Mouse (Mus musculus): ENCODE results near the gene Plpp6. TPM values are rescaled to one million over a fixed set of nuclear protein-coding genes. Genes with fewer than 3 reads are reported as not detected.

Gene Plpp6
- total and polyA plus RNA-seq, 2 experiments from 2014 or later = 4.4 to 13.0 TPM

GRCm38 (mm10) chr19:28964552-28964903 lies 775 bp downstream of the Plpp6 start:
- H3K9ac ChIP-seq (replicated peaks; ENCODE audit: low read depth, low read length) = peak overlapping the region; percentile 92
- peaks cover 19% of the 10 kb centered on the region for H3K4me1 ChIP-seq (ENCODE audit: control insufficient read depth, insufficient read depth)
- peak; percentile 20 for ATAC-seq (ENCODE audit: insufficient read depth, low read depth)
- WGBS = 7% methylated on average over 16 of the region's 16 CpGs
- DNase-seq (ENCODE audit: low spot score) = no peak
- H3K4me2 ChIP-seq (ENCODE audit: low read depth, low read length) = peak overlapping the region; percentile 77
- H3K27me3 ChIP-seq (ENCODE audit: control insufficient read depth, insufficient read depth, low read length) = no peaks in the 10 kb centered on the region
- H3K36me3 ChIP-seq (replicated peaks; ENCODE audit: control insufficient read depth, insufficient read depth, low read length) = no peaks in the 10 kb centered on the region
- no peaks in the 10 kb centered on the region for H3K9me3 ChIP-seq (replicated peaks; ENCODE audit: control insufficient read depth, low read length)
- no peak for TF ChIP-seq EP300 (IDR thresholded peaks at IDR 0.05; ENCODE audit: low read depth)
- TF ChIP-seq CTCF (IDR thresholded peaks at IDR 0.05; ENCODE audit: low read depth) = no peak
- peak overlapping the region; percentile 96 for H3K27ac ChIP-seq (ENCODE audit: low read depth)
- peak overlapping the region; percentile 97 for H3K4me3 ChIP-seq (ENCODE audit: low read depth, low read length)

- DNase-seq (ENCODE audit: low spot score) (no peak), ATAC-seq (ENCODE audit: insufficient read depth, low read depth) (no peak)
- Histone ChIP-seq H3K27ac (ENCODE audit: low read depth) (no peak within 1 kb of the TSS), H3K4me3 (ENCODE audit: low read depth, low read length) (no peak within 1 kb of the TSS), H3K9ac (replicated peaks; ENCODE audit: low read depth, low read length) (no peak within 1 kb of the TSS), H3K4me1 (ENCODE audit: control insufficient read depth, insufficient read depth) (peaks cover 19% of the 10 kb centered on the region), H3K4me2 (ENCODE audit: low read depth, low read length) (no peak within 1 kb of the TSS), H3K9me3 (replicated peaks; ENCODE audit: control insufficient read depth, low read length) (no peaks in the 10 kb centered on the region), H3K27me3 (ENCODE audit: control insufficient read depth, insufficient read depth, low read length) (no peaks in the 10 kb centered on the region), H3K36me3 (replicated peaks; ENCODE audit: control insufficient read depth, insufficient read depth, low read length) (no peaks in the 10 kb centered on the region)
- 13% methylated on average over 11 of the region's 11 CpGs for WGBS
- TF ChIP-seq CTCF (IDR thresholded peaks at IDR 0.05; ENCODE audit: low read depth) (no peak), EP300 (IDR thresholded peaks at IDR 0.05; ENCODE audit: low read depth) (no peak)
Observed at GRCm38 (mm10) chr19:28967652-28968051, 3.9 kb downstream of the Plpp6 start, which contains the start of gene 4430402I18Rik. Gene 4430402I18Rik (minus strand): TSS chr19:28967800.

GRCm38 (mm10) chr19:28968178-28968577 lies 4.4 kb downstream of the Plpp6 start:
- DNase-seq (ENCODE audit: low spot score) (no peak), ATAC-seq (ENCODE audit: insufficient read depth, low read depth) (no peak)
- Histone ChIP-seq H3K27me3 (ENCODE audit: control insufficient read depth, insufficient read depth, low read length) (no peaks in the 10 kb centered on the region), H3K4me3 (ENCODE audit: low read depth, low read length) (no peak overlapping the region), H3K9me3 (replicated peaks; ENCODE audit: control insufficient read depth, low read length) (no peaks in the 10 kb centered on the region), H3K9ac (replicated peaks; ENCODE audit: low read depth, low read length) (no peak overlapping the region), H3K4me2 (ENCODE audit: low read depth, low read length) (no peak overlapping the region), H3K4me1 (ENCODE audit: control insufficient read depth, insufficient read depth) (peaks cover 19% of the 10 kb centered on the region), H3K36me3 (replicated peaks; ENCODE audit: control insufficient read depth, insufficient read depth, low read length) (no peaks in the 10 kb centered on the region), H3K27ac (ENCODE audit: low read depth) (no peak overlapping the region)
- 70% methylated on average over 4 of the region's 4 CpGs for WGBS
- no peak for TF ChIP-seq EP300 (IDR thresholded peaks at IDR 0.05; ENCODE audit: low read depth)

GRCm38 (mm10) chr19:28969231-28969630 lies 5.5 kb downstream of the Plpp6 start:
- ATAC-seq (ENCODE audit: insufficient read depth, low read depth) (no peak), DNase-seq (ENCODE audit: low spot score) (no peak)
- Histone ChIP-seq H3K27ac (ENCODE audit: low read depth) (no peak overlapping the region), H3K4me3 (ENCODE audit: low read depth, low read length) (no peak overlapping the region), H3K36me3 (replicated peaks; ENCODE audit: control insufficient read depth, insufficient read depth, low read length) (no peaks in the 10 kb centered on the region), H3K4me1 (ENCODE audit: control insufficient read depth, insufficient read depth) (peaks cover 19% of the 10 kb centered on the region), H3K9ac (replicated peaks; ENCODE audit: low read depth, low read length) (no peak overlapping the region), H3K9me3 (replicated peaks; ENCODE audit: control insufficient read depth, low read length) (no peaks in the 10 kb centered on the region), H3K27me3 (ENCODE audit: control insufficient read depth, insufficient read depth, low read length) (no peaks in the 10 kb centered on the region), H3K4me2 (ENCODE audit: low read depth, low read length) (no peak overlapping the region)
- TF ChIP-seq CTCF (IDR thresholded peaks at IDR 0.05; ENCODE audit: low read depth) (no peak), EP300 (IDR thresholded peaks at IDR 0.05; ENCODE audit: low read depth) (no peak)
- WGBS = 80% methylated on average over 5 of the region's 5 CpGs

- no peaks in the 10 kb centered on the region for H3K9me3 ChIP-seq (replicated peaks; ENCODE audit: control insufficient read depth, low read length)
- ATAC-seq (ENCODE audit: insufficient read depth, low read depth) (no peak), DNase-seq (ENCODE audit: low spot score) (no peak)
- H3K4me1 ChIP-seq (ENCODE audit: control insufficient read depth, insufficient read depth) = peaks cover 12% of the 10 kb centered on the region
- no peak overlapping the region for H3K9ac ChIP-seq (replicated peaks; ENCODE audit: low read depth, low read length)
- no peaks in the 10 kb centered on the region for H3K36me3 ChIP-seq (replicated peaks; ENCODE audit: control insufficient read depth, insufficient read depth, low read length)
- no peak for TF ChIP-seq EP300 (IDR thresholded peaks at IDR 0.05; ENCODE audit: low read depth)
- no peak for TF ChIP-seq CTCF (IDR thresholded peaks at IDR 0.05; ENCODE audit: low read depth)
- WGBS = 54% methylated on average over 11 of the region's 11 CpGs
- H3K27me3 ChIP-seq (ENCODE audit: control insufficient read depth, insufficient read depth, low read length) = no peaks in the 10 kb centered on the region; the same call in 1 of the 2 replicates
- H3K4me3 ChIP-seq (ENCODE audit: low read depth, low read length) = no peak overlapping the region
- H3K27ac ChIP-seq (ENCODE audit: low read depth) = no peak overlapping the region
- H3K4me2 ChIP-seq (ENCODE audit: low read depth, low read length) = no peak overlapping the region
Observed at GRCm38 (mm10) chr19:28970251-28970650, 6.5 kb downstream of the Plpp6 start.

GRCm38 (mm10) chr19:28974862-28975611 lies 11.3 kb downstream of the Plpp6 start:
- ATAC-seq (ENCODE audit: insufficient read depth, low read depth) (peak; percentile 58), DNase-seq (ENCODE audit: low spot score) (peak; percentile 47)
- Histone ChIP-seq H3K4me2 (ENCODE audit: low read depth, low read length) (peak overlapping the region; percentile 79), H3K36me3 (replicated peaks; ENCODE audit: control insufficient read depth, insufficient read depth, low read length) (no peaks in the 10 kb centered on the region), H3K27ac (ENCODE audit: low read depth) (no peak overlapping the region), H3K27me3 (ENCODE audit: control insufficient read depth, insufficient read depth, low read length) (no peaks in the 10 kb centered on the region; the same call in 1 of the 2 replicates), H3K4me1 (ENCODE audit: control insufficient read depth, insufficient read depth) (no peaks in the 10 kb centered on the region), H3K9me3 (replicated peaks; ENCODE audit: control insufficient read depth, low read length) (no peaks in the 10 kb centered on the region), H3K9ac (replicated peaks; ENCODE audit: low read depth, low read length) (no peak overlapping the region), H3K4me3 (ENCODE audit: low read depth, low read length) (peak overlapping the region; percentile 41)
- WGBS = 14% methylated on average over 35 of the region's 35 CpGs
- peak; percentile 82 for TF ChIP-seq CTCF (IDR thresholded peaks at IDR 0.05; ENCODE audit: low read depth)
- TF ChIP-seq EP300 (IDR thresholded peaks at IDR 0.05; ENCODE audit: low read depth) = no peak

Measured in heart, postnatal 0 days (tissue).